Comparison of ENCODE assay signal across 8 mouse cellular contexts in genomic region chr4:134956328-134956727, GRCm38 (mm10). TPM values are rescaled to one million over a fixed set of nuclear protein-coding genes. Genes with fewer than 3 reads are reported as not detected.
DNase-seq lines count a peak whose midpoint lies in the region; ATAC-seq and TF ChIP-seq lines count a peak whose summit lies in the region.
"Had no signal": no experiment of that assay in that cellular context is flagged by ENCODE, and none has a peak within 500 bp of the region (broad histone marks: within the 10 kb centered on the region; RNA-seq: fewer than 3 reads in every experiment).

No protein-coding gene starts in this region.

- no peaks in the 10 kb centered on the region for H3K9me3 ChIP-seq in kidney, embryonic 16.5 days (ENCODE audit: low read length)
- H3K9me3 ChIP-seq: heart, embryonic 15.5 days had no signal

- no peak for TF ChIP-seq POLR2A in lung, adult 2 months (IDR thresholded peaks at IDR 0.05; ENCODE audit: borderline replicate concordance, extremely low read depth, low read depth, low read length)

- H3K36me3 ChIP-seq in kidney, embryonic 16.5 days (ENCODE audit: insufficient read depth, low read length), result no peaks in the 10 kb centered on the region
- H3K36me3 ChIP-seq: heart, embryonic 15.5 days had no signal

- no peak overlapping the region for H3K4me2 ChIP-seq in kidney, embryonic 16.5 days (replicated peaks; ENCODE audit: low read depth, low read length)
- H3K4me2 ChIP-seq: heart, embryonic 15.5 days had no signal

- no peak overlapping the region for H3K9ac ChIP-seq in kidney, embryonic 16.5 days (replicated peaks; ENCODE audit: low read length)
- H3K9ac ChIP-seq: heart, embryonic 15.5 days had no signal

- 25% methylated on average over 3 of the region's 3 CpGs for WGBS in kidney, embryonic 16.5 days
- 13% methylated on average over 3 of the region's 3 CpGs for WGBS in lung, adult 2 months

- H3K27me3 ChIP-seq in kidney, embryonic 16.5 days (ENCODE audit: insufficient read depth, low read length), result no peaks in the 10 kb centered on the region

- ATAC-seq in erythroid progenitor cell, adult 5-6 weeks (replicated peaks; ENCODE audit: low FRiP score, poor library complexity, severe bottlenecking), result peak; percentile 78
- peak; percentile 31; the same call in 1 of the 2 replicates for ATAC-seq in kidney, embryonic 16.5 days (ENCODE audit: low FRiP score, low TSS enrichment)

- peak; percentile 80 for DNase-seq in urinary bladder, postnatal 14 days (ENCODE audit: low spot score)
- no peak for DNase-seq in urinary bladder, postnatal 10 days (ENCODE audit: low spot score)
- peak; percentile 74 for DNase-seq in brain, adult 2 months (ENCODE audit: low read depth, low spot score)
- peak; percentile 69 for DNase-seq in lung, adult 2 months
- DNase-seq in right cerebral cortex, postnatal 14 days, result peak; percentile 70

- peak; percentile 63 for TF ChIP-seq CTCF in lung, adult 2 months (IDR thresholded peaks at IDR 0.05; ENCODE audit: insufficient read depth, low read length)

- H3K27ac ChIP-seq in kidney, embryonic 16.5 days (ENCODE audit: low read length), result no peak overlapping the region
- H3K27ac ChIP-seq: heart, embryonic 15.5 days had no signal

- H3K4me3 ChIP-seq in kidney, embryonic 16.5 days (ENCODE audit: low read length), result no peak overlapping the region
- no peak overlapping the region for H3K4me3 ChIP-seq in lung, adult 2 months (replicated peaks; ENCODE audit: extremely low read depth, low read depth, low read length)
- H3K4me3 ChIP-seq: heart, embryonic 15.5 days had no signal

- peaks cover 4% of the 10 kb centered on the region; the same call in 1 of the 2 replicates for H3K4me1 ChIP-seq in kidney, embryonic 16.5 days (ENCODE audit: insufficient read depth, low read length)
- H3K4me1 ChIP-seq in lung, adult 2 months (ENCODE audit: control insufficient read depth, insufficient read depth, low read length), result no peaks in the 10 kb centered on the region
- H3K4me1 ChIP-seq: heart, embryonic 15.5 days had no signal

RNA-seq across cellular contexts. Expression of gene Syf2, which starts 25.6 kb away (rescaled TPM):
- 66.7 and 95.9 TPM in 2 replicates for total RNA-seq in erythroid progenitor cell, adult 5-6 weeks (2015; ENCODE audit: low replicate concordance)
- total RNA-seq in erythroid progenitor cell, adult 5-6 weeks (2017; ENCODE audit: low replicate concordance), result 180 and 263 TPM in 2 replicates
- 82.6 and 90.6 TPM in 2 replicates for polyA plus RNA-seq in kidney, embryonic 16.5 days (2015; fragmentation: Nextera tagmentation; extraction: Ambion mirVana)
- polyA plus RNA-seq in lung, adult 2 months (2012; rRNA removed), result 25.7 and 43.4 TPM in 2 replicates

RNA-seq across cellular contexts. Expression of gene Rsrp1, which starts 32.9 kb away (rescaled TPM):
- 722 and 849 TPM in 2 replicates for total RNA-seq in erythroid progenitor cell, adult 5-6 weeks (2015; ENCODE audit: low replicate concordance)
- 222 and 384 TPM in 2 replicates for total RNA-seq in erythroid progenitor cell, adult 5-6 weeks (2017; ENCODE audit: low replicate concordance)
- 449 and 450 TPM in 2 replicates for polyA plus RNA-seq in kidney, embryonic 16.5 days (2015; fragmentation: Nextera tagmentation; extraction: Ambion mirVana)
- polyA plus RNA-seq in lung, adult 2 months (2012; rRNA removed), result 533 and 883 TPM in 2 replicates

RNA-seq across cellular contexts. Expression of gene Tmem50a, which starts 41.5 kb away (rescaled TPM):
- 85.5 and 150 TPM in 2 replicates for total RNA-seq in erythroid progenitor cell, adult 5-6 weeks (2015; ENCODE audit: low replicate concordance)
- 70.6 and 90.5 TPM in 2 replicates for total RNA-seq in erythroid progenitor cell, adult 5-6 weeks (2017; ENCODE audit: low replicate concordance)
- polyA plus RNA-seq in kidney, embryonic 16.5 days (2015; fragmentation: Nextera tagmentation; extraction: Ambion mirVana), result 177 and 178 TPM in 2 replicates
- polyA plus RNA-seq in lung, adult 2 months (2012; rRNA removed), result 125 and 169 TPM in 2 replicates
